Comparison of ENCODE assay signal across 8 mouse cellular contexts in genomic region chr3:41563997-41564396, GRCm38 (mm10). TPM values are rescaled to one million over a fixed set of nuclear protein-coding genes. Genes with fewer than 3 reads are reported as not detected.
A peak's percentile ranks its signal among the peaks of the same experiment; 100 is the strongest.
DNase-seq lines count a peak whose midpoint lies in the region; ATAC-seq and TF ChIP-seq lines count a peak whose summit lies in the region.

No protein-coding gene starts in this region.

- H3K9me3 ChIP-seq in heart, embryonic 14.5 days (ENCODE audit: control insufficient read depth, low read length): no peaks in the 10 kb centered on the region
- no peaks in the 10 kb centered on the region for H3K9me3 ChIP-seq in liver, embryonic 15.5 days (replicated peaks)
- no peaks in the 10 kb centered on the region for H3K9me3 ChIP-seq in stomach, embryonic 15.5 days

- DNase-seq in kidney, adult 2 months: peak; percentile 40
- DNase-seq in kidney, adult 9 months: no peak
- peak; percentile 64 for DNase-seq in brain, adult 2 months (ENCODE audit: low read depth, low spot score)
- no peak for DNase-seq in frontal cortex, postnatal 14 days (ENCODE audit: low spot score in 2 of 2)
- no peak for DNase-seq in adrenal gland, postnatal 25 days

- peak overlapping the region; percentile 92 for H3K9ac ChIP-seq in heart, embryonic 14.5 days (ENCODE audit: low read length)
- peak overlapping the region; percentile 92 for H3K9ac ChIP-seq in liver, embryonic 15.5 days
- H3K9ac ChIP-seq in stomach, embryonic 15.5 days: peak overlapping the region; percentile 84; the same call in 1 of the 2 replicates

- peak overlapping the region; percentile 99 for H3K27ac ChIP-seq in kidney, adult 2 months (ENCODE audit: insufficient read depth, low read depth, low read length)
- peak overlapping the region; percentile 81 to 98 for H3K27ac ChIP-seq in heart, embryonic 14.5 days (replicated peaks in 1 of 2; ENCODE audit: control insufficient read depth in 1 of 2, insufficient read depth in 1 of 2, low read depth in 2 of 2, low read length in 2 of 2)
- H3K27ac ChIP-seq in liver, embryonic 15.5 days (replicated peaks): peak overlapping the region; percentile 95
- H3K27ac ChIP-seq in stomach, embryonic 15.5 days: peak overlapping the region; percentile 92

- no peaks in the 10 kb centered on the region for H3K27me3 ChIP-seq in kidney, adult 2 months (replicated peaks; ENCODE audit: control insufficient read depth, insufficient read depth, low read length)
- no peaks in the 10 kb centered on the region for H3K27me3 ChIP-seq in heart, embryonic 14.5 days (ENCODE audit: control insufficient read depth, insufficient read depth, low read length)
- H3K27me3 ChIP-seq in liver, embryonic 15.5 days: no peaks in the 10 kb centered on the region
- no peaks in the 10 kb centered on the region for H3K27me3 ChIP-seq in stomach, embryonic 15.5 days (replicated peaks)

- TF ChIP-seq POLR2A in kidney, adult 2 months (IDR thresholded peaks at IDR 0.05; ENCODE audit: low read depth, low read length): no peak

- peaks cover 15% of the 10 kb centered on the region for H3K4me1 ChIP-seq in kidney, adult 2 months (ENCODE audit: control insufficient read depth, insufficient read depth, low read length)
- H3K4me1 ChIP-seq in heart, embryonic 14.5 days (ENCODE audit: control insufficient read depth in 2 of 2, insufficient read depth in 2 of 2, low read length in 2 of 2): peaks cover 3 to 8% of the 10 kb centered on the region in 2 experiments; a peak in 2 of 4 replicates
- H3K4me1 ChIP-seq in liver, embryonic 15.5 days (replicated peaks): peaks cover 44% of the 10 kb centered on the region
- 0 out of 2 replicates have a peak, but pooled peaks cover 4% of the 10 kb centered on the region for H3K4me1 ChIP-seq in stomach, embryonic 15.5 days

- H3K36me3 ChIP-seq in kidney, adult 2 months (ENCODE audit: control insufficient read depth, insufficient read depth, low read length): no peaks in the 10 kb centered on the region
- H3K36me3 ChIP-seq in heart, embryonic 14.5 days (ENCODE audit: control insufficient read depth, insufficient read depth, low read length): no peaks in the 10 kb centered on the region
- no peaks in the 10 kb centered on the region for H3K36me3 ChIP-seq in liver, embryonic 15.5 days (replicated peaks)
- H3K36me3 ChIP-seq in stomach, embryonic 15.5 days: no peaks in the 10 kb centered on the region

- TF ChIP-seq CTCF in kidney, adult 2 months (conservative IDR thresholded peaks at IDR 0.05; ENCODE audit: insufficient read depth, insufficient read length, low read depth, low read length): no peak

- ATAC-seq in heart, embryonic 14.5 days (ENCODE audit: insufficient number of reproducible peaks, insufficient read depth, low FRiP score, low read depth): no peak
- no peak for ATAC-seq in liver, embryonic 15.5 days (ENCODE audit: insufficient read depth)
- ATAC-seq in stomach, embryonic 15.5 days (ENCODE audit: insufficient read depth, low FRiP score, low read depth): no peak

- H3K4me3 ChIP-seq in kidney, adult 2 months (ENCODE audit: insufficient read depth, low read depth, low read length): peak overlapping the region; percentile 51
- peak overlapping the region; percentile 70 to 86 for H3K4me3 ChIP-seq in heart, embryonic 14.5 days (ENCODE audit: control insufficient read depth in 1 of 2, insufficient read depth in 1 of 2, low read depth in 1 of 2, low read length in 2 of 2)
- H3K4me3 ChIP-seq in liver, embryonic 15.5 days (replicated peaks): peak overlapping the region; percentile 83
- H3K4me3 ChIP-seq in stomach, embryonic 15.5 days (replicated peaks): peak overlapping the region; percentile 69

- H3K4me2 ChIP-seq in heart, embryonic 14.5 days (ENCODE audit: low read length): peak overlapping the region; percentile 88
- H3K4me2 ChIP-seq in liver, embryonic 15.5 days: peak overlapping the region; percentile 98
- H3K4me2 ChIP-seq in stomach, embryonic 15.5 days: peak overlapping the region; percentile 96

- under 1% methylated on average over 7 of the region's 7 CpGs for WGBS in kidney, adult 2 months
- WGBS in heart, embryonic 14.5 days: under 1% methylated on average over 7 of the region's 7 CpGs
- under 1% methylated on average over 7 of the region's 7 CpGs for WGBS in liver, embryonic 15.5 days (ENCODE audit: insufficient replicate concordance)
- WGBS in stomach, embryonic 15.5 days: under 1% methylated on average over 7 of the region's 7 CpGs

RNA-seq across cellular contexts. Expression of gene Jade1, which starts 8.5 kb away (rescaled TPM):
- polyA plus RNA-seq in kidney, adult 2 months (2012; rRNA removed): 29.9 and 30.2 TPM in 2 replicates
- polyA plus RNA-seq in heart, embryonic 14.5 days (2014; fragmentation: Nextera tagmentation; extraction: Ambion mirVana): 16.9 and 17.3 TPM in 2 replicates
- polyA plus RNA-seq in liver, embryonic 15.5 days (2015; fragmentation: Nextera tagmentation; extraction: Ambion mirVana): 8.0 and 8.8 TPM in 2 replicates
- polyA plus RNA-seq in stomach, embryonic 15.5 days (2015; fragmentation: Nextera tagmentation; extraction: Ambion mirVana): 17.0 and 17.5 TPM in 2 replicates
- total RNA-seq in adrenal gland, postnatal 25 days (2021): 50.1 and 56.5 TPM in 2 replicates

Comparison
In these comparisons a context has a peak if more than half of its experiments do, and no peak if none do; other contexts are left out.
1. DNase-seq: peak in kidney, adult 2 months (single experiment) and brain, adult 2 months (single experiment); none in kidney, adult 9 months (single experiment), frontal cortex, postnatal 14 days (0 of 2) and adrenal gland, postnatal 25 days (single experiment).
2. Peak in every context shown above with its lines, with median percentiles within 50 percentile points of each other: H3K27ac ChIP-seq, H3K4me3 ChIP-seq, H3K4me2 ChIP-seq and H3K9ac ChIP-seq.